Mouse (Mus musculus): ENCODE results near the gene Senp3.
"Not testable (repeated sequence)": the region's sequence is repeated elsewhere in the genome, so short reads cannot be mapped to it uniquely, and the experiment has no call there.

The Senp3 gene

DNA sequence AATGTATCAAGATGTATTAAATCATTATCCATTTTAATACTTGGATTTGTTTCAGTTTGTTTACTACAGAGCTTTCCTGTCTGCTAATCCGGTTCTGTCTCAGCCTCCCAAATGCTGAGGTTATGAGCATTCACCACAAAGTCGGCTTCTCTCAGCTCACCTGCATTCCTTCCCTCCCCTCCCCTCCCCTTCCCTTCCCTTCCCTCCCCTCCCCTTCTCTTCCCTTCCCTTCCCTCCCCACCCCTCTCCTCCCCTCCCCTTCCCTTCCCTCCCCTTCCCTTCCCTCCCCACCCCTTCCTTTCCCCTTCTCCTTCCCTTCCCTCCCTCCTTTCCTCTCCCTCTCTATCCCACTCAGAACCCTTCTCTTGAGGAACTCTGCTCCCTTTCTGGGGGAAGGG, 22.7 kb upstream of the Senp3 start:
- DNase-seq (ENCODE audit: low read depth, low spot score), result no peak

DNA sequence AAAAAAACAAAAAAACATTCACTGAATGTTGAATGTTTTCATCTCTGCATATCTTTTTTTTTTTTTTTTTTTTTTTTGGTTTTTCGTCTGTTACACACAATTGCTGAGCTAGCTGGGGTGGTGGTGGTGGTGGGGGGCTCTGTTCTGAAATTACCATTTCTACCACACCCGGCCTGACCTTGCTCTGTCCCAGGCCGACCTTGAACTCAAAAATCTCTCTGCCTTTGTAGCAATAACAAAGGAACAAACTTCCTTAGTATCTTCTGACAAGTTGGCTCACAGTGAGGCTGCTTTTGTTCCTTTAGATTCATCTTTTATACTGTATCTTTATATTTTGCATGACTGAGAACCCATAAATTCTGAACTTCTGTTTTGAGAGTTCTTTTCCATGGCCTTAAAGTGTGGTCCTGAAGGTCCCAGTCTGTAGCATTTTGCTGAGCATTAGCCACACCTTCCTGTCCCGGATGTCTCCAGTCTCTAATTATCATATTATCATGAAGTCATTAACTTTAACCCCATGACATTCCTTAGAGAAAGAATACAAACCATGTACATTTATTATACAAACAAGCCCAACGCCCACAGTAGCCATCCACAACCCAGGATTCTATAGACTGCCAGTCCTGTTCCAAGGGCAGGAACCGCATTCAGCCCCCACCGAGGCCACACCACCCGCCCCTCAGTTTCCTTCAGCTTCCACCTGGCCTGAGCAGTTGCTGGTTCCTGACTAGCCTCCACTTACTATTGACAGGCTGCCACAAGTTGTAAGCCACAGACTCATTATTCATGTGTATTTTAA, 22.1 kb upstream of the Senp3 start:
- no peak for DNase-seq (ENCODE audit: low read depth, low spot score)

DNA sequence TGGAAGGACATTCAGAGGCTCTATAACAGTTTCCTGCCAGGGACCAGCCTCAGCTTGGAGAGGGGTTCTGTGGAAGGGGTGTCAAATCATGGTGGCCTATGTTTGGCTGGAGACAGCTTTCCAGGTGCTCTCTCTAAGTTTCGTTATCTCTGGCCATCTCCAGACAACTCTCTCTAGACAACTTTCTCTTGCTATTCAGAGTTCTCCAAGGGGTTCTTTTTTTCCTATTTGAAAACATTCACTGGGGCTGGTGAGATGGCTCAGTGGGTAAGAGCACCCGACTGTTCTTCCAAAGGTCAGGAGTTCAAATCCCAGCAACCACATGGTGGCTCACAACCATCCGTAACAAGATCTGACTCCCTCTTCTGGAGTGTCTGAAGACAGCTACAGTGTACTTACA, 21.5 kb upstream of the Senp3 start:
- not testable (repeated sequence) for DNase-seq (ENCODE audit: low read depth, low spot score)

DNA sequence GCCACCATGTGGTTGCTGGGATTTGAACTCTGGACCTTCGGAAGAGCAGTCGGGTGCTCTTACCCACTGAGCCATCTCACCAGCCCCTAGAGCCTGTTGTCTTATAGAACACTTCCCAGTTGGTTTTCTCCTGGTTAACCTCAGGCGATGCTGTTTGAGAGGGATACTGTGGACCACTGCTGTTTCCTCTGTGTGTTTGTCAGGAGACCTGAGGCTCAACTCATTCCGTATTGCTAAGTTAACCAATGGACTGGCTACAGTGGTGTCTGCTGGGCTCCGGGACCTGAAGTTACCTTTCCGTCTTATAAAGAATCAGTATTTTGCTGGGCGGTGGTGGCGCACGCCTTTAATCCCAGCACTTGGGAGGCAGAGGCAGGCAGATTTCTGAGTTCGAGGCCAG, 21.0 kb upstream of the Senp3 start:
- not testable (repeated sequence) for DNase-seq (ENCODE audit: low read depth, low spot score)

DNA sequence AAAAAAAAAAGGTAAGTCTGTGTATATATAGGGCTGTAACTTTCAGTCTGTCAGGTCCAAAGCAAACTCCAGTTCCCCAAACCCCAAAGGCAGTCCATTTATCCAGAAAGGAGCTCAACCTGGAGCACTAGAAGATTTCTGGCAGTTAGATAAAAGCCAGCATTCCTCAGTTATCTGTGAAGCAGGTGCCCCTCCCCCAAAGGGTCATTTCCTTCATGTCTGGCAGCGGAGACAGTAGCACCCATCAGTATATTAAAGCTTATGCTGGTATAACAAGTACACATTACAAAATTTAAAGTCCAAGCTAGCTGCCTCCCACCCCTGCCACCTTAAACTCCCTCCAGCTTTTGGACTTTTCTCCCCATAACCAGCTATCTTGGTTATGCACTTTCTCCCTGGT, 17.7 kb upstream of the Senp3 start:
- no peak for DNase-seq (ENCODE audit: low read depth, low spot score)

DNA sequence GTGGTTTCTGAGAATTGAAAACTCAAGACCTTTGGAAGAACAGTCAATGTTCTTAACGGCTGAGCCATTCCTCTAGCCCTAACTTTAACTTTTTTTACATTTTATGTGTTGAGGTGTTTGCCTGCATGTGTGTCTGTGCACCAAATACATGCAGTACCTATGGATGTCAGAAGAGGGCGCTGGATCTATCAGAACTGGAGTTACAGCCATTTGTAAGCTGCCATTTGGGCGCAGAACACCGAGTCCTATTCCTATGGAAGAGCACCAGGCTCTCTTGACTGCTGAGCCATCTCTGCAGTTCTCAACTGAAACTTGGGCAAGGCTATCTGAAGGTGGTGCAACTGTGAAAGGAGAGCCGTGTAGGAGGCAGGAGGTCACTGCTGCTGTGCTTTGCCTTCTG, 16.7 kb upstream of the Senp3 start:
- no peak for DNase-seq (ENCODE audit: low read depth, low spot score)

DNA sequence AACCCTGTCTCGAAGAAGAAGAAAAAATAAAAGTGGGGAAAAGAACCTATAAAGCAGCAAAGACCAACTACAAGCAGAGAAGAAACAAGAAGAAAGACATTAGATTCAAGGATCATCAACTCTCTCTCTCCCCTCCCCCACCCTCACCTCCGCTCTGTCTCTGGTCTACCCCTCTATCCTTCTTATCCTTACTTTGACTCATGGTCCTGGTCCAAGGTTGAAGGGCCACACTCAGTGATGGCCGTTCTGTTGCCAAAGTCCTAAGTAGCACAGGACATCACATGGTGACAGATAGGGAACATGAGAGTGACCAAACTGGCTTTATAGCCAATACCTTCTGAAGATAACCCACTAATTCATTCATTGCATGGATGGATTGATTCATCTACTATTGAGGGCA, 15.5 kb upstream of the Senp3 start:
- DNase-seq (ENCODE audit: low read depth, low spot score), result no peak

DNA sequence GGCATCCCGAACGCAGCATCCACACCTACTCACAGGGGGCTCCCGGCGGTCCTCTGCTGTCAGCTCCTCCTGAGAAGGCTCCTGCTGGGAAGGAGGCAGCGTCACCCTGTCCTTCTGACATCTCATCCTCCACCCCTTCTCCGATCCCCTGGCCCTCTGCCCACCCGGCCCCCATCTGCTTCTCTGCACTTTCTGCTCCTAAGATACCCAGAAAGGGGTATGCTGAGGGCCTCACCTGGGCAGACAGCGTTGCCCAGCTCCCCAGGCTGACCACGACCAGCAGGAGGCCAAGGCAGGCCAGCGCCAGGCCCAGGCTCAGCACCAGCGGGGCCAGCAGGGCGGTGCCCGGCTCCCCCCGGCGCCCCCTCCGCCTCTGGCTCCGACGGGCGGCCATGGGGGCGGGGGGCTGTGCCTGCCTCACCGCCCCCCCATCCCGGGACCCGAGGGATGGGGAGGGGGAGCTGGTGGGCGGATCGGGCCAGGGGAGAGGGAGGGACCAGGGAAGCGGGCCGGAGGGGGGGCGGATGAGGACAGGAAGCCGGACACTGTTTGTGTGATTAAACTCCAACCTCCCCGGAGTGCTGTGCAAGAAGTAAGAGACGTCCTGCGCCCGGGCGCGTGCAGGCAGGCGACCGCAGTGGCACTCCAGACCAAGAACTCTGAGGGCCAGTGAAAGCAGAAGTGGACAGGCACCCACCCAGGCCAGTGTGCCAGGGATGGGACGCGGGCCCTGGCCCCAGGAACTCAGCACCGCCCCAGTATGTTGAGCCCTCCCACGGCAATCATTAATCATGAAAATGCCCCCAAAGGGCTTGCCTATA, 13.7 kb upstream of the Senp3 start, which contains the start of the genes Tnfsf12 and Tnfsfm13:
Gene Tnfsf12 (minus strand): TSS at position 489 of the 821 bp plus-strand sequence.
Gene Tnfsfm13 (minus strand): TSS at position 738 of the 821 bp plus-strand sequence.
- DNase-seq (ENCODE audit: low read depth, low spot score), result no peak

DNA sequence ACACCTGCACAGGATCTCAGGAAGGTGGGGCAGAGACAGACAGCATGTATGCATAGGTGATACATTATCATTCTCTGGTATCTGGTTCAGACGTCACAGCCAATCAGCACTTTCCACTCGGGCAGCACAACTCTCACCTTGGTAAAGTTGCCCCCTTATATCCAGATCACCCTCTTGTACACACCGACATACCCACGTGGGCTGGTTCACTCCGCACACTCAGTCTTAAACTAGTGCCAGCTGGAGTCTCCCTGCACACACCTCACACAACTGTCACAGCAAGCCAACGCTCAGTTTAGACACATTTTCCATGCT, 13.1 kb upstream of the Senp3 start:
- DNase-seq (ENCODE audit: low read depth, low spot score), result no peak

DNA sequence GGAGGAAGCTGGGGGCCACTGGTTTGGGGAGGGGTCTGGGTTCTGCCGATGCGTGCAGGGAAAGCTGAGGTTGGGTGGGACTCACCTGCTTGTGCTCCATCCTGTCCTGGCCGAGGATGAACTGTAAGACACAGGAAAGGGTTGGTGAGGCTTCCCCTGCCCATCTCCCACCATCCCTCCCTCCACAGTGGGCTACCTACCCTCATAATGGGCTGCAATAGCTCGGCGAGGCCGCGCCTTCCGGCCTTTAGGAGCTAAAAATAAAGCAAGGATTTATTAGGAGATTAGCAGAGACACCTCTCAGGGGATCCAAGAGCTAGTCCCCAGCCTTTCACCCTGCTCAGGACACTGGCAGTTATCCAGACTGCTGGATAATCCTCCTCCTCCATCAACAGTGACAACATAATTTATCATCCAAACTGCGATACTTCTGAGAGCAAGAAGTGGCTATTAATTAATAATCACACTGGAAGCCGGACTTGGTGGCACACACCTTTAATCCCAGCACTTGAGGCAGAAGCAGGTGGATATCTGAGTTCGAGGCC, 11.6 kb upstream of the Senp3 start:
- DNase-seq (ENCODE audit: low read depth, low spot score), result no peak

DNA sequence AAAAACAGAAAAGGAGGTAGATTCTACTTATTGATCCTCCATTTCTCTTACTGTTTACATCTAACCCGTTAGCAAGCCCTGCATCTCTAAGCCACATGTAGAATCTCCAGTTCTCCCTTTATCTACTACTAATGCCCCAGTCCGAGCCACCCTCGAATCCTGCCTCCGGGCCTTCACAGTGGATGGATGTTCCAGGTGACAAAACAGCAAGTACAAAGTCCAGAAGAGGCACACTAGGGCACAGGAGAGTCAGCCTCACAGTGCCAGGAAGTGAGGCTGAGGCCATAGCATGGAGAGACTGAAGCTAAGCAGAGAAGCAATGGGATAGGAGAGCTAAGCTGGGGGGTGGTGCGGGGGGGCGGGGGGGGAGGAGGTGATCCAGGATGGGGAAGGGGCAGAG, 11.0 kb upstream of the Senp3 start:
- DNase-seq (ENCODE audit: low read depth, low spot score), result no peak

DNA sequence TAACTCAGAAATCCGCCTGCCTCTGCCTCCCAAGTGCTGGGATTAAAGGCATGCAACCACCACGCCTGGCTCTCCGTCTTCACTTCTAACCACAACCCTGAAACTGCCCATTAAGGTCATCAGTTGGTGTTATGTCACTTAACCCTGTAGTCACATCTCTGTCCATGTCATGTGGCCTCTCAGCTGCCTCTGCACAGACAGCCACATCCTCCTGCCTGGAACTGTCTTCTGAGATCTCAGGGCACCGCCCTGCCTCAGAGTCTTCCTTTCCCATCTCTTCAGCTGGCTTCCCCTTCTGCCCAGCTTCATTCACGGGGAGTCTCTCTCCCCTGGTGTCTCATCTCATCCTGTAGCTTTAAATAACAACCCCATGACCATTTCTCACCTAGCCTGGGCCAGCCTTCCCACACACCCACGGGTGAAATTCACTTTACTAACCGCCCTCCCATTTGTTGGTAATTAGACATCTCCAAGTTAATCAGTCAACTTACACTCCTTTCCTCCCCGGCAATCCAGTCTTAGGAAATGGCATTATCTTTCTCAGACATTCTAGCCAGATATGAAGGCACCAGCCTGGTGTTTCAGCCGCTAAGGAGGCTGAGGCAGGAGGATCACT, 10.4 kb upstream of the Senp3 start:
- no peak for DNase-seq (ENCODE audit: low read depth, low spot score)

DNA sequence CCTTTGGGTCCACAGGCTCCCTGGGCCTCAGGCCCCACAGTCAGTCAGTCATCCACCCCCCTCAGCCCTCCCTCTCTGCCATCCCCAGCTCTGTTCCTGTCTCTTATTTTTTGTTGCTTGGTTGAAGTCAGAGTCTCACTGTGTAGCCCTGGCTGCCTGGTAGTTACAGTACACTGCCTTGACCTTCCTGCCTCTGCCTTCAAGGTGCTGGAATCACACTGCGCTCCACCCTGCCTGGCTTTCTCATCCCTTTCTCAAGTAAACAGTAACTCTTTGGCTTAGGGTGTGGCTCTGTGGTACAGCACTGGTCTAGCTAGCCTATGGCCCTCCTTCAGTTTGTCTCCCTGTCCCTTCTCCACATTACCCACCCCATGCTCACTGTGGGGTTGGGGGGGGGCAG, 8.0 kb upstream of the Senp3 start:
- no peak for DNase-seq (ENCODE audit: low read depth, low spot score)

DNA sequence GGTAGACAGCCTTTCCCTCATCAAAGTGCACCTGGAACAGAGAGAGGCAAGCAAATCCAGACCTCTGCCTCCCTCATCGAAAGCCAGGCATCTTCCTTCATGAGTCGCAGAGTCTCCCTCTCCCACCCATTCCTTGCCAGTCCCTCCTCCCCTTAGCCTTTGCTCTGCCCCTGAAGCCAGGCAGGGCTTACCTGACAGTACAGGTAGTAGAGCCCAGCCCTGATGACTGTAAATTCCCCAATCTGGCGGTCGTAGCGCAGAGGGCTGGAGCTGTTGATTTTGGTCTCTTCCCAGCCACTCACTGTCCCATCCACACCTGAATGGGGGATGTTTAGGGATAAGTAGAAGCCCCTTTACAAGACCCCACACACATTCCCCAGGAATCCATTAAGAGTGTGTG, 5.2 kb upstream of the Senp3 start:
- no peak for DNase-seq (ENCODE audit: low read depth, low spot score)

DNA sequence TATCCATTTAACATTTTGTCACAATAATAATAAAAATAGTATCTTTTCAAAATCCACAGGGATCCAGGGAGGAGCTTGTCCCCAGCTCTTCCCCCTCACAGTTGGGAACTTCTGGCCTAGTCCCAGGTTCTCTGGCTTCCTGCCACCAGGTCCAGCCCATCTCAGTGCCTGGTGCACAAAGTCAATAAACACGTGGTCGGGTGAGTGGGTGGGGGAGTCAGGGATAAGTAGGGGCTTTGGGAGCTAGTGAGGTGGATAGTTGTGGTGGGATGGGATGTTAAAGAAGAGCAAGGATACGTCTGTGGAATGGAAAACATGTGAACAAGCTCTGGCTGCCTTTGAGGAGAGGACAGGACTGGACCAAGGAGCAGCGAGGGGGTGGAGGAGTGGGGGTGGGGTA, 4.5 kb upstream of the Senp3 start:
- DNase-seq (ENCODE audit: low read depth, low spot score), result no peak

DNA sequence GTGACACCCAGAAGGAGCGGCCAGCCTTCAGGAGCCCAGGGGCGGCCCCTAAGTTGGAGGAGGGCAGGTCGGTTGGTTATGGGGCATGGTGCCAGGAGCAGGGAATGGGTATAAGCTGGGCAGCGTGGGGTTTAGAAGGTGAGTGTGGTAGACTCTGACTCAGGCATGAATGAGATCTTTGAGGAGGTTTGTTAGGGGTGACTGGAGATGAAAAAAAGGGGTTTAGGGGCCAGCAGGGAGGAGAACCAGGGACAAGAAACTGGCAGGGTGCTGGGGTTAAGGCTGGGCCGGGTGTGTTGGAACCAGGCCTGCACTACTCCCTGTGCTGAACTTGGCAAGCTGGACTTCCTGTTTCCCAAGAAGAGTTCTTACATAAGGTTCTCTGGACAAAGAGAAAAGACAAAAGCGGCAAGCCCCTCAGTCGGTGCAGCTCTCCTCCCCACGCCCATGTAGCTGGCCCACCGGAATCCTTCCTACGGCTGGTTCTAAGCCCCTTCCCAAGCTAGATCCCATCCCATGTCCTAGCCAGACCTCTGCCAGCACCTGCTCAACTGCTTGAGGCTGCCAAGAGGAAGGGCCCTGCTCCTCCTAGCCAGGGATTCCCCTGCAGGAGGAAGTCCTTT, 3.8 kb upstream of the Senp3 start, which contains the start of gene Tnfsf13:
Gene Tnfsf13 (minus strand): TSS at position 259 of the 623 bp plus-strand sequence.
- DNase-seq (ENCODE audit: low read depth, low spot score), result no peak

DNA sequence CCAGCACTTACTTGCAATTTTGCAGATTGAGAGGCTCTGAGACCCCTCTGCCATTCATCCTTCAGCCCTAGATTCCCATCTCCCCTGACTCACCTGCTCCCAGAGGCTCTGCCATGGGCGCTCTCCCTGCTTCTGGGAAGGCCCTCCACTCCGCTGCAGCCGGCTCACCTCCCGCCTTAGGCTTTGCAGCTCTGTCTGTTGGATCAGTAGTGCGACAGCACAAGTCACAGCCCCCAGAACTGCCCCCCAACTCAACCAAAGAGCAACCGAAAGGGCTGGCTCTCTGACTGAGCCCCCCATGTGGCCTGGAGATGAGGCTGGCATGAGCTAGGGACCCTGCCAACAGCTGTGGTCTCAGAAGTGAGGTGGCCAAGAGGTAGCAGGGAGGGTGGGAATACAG, 3.1 kb upstream of the Senp3 start:
- DNase-seq (ENCODE audit: low read depth, low spot score), result no peak

DNA sequence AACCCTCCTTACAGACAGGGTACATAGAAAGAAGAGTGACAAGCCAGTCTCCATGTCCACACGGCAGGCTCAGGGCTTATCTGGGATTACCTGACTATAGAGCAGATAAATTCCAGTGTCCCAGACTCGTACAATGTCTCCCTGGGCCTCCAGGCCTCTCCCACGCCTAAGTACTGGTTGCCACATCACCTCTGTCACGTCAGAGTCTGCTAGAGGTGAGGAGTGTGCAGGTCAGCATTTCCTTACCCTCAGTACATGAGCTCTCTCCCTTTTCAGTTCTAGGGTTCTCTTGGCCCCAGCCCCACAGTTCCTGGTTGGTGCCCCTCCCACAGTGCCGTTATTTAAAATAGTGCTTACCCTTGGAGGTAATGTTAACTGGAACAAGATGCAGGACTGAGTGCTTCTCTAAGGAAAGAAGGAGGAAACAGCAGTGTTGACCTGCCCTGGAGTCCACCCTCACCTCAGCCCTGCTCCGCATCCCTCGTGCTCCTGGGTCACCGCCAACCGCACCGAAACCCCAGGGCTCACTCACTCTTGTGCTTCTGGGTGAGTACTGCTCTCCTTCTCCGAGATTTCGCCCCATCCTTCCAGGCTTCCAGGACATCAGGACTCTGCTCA, 2.4 kb upstream of the Senp3 start:
- DNase-seq (ENCODE audit: low read depth, low spot score), result no peak

DNA sequence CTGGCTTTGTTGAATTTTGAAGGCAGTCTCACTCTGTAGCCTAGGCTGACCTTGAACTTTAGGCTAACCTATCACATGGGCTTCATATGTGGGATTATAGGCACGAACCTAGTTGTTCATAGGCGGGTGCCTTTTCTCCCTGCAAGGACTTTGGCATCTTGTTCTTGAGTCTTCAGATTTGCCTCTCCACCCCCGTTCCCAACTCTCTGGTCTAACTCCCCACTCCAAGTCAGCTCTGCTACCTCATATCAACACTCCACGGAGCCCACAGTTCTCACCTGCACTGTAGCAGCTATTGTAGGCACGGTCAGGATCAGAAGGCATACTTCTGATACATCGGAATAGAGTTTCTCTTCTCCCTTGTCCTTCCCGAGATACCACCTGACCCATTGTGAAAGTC, 1.7 kb upstream of the Senp3 start:
- no peak for DNase-seq (ENCODE audit: low read depth, low spot score)

DNA sequence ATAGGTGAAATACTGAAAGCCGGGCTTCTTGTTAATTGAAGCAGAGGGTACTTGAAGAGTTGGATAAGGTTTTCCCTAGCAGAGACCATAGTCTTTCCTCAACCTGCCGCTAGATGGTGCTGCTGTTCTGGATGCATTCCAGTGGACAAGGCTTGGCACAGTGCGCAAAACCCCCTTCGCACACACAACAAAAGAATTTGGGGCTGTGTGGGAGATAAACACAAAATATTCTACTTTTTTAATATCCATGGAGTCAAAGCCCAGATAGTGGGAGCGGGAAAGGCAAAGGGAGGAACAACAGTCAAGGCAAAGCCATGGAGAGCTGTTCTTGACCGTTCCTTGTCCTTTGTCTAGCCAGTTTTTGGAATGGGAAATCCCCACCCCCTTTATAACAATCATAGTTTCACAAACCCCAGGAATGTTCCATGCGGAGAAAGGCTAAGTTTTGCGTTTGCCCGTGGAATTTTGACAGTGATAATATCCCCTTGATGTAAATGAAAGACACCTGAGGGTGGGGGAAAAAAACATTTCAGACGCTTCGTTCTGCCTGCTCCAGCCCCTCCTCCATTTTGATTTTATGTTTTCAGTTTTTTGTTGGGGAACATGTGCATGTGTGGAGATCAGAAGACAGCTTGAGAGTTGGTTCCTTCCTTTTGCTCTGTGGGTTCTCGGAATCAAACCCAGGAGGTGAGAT, 1.1 kb upstream of the Senp3 start:
- peak; percentile 97 for DNase-seq (ENCODE audit: low read depth, low spot score)

All from forelimb bud, embryonic 11.5 days (tissue).